Mouse (Mus musculus): ENCODE results near the gene Nampt.

Nampt gene

DNA sequence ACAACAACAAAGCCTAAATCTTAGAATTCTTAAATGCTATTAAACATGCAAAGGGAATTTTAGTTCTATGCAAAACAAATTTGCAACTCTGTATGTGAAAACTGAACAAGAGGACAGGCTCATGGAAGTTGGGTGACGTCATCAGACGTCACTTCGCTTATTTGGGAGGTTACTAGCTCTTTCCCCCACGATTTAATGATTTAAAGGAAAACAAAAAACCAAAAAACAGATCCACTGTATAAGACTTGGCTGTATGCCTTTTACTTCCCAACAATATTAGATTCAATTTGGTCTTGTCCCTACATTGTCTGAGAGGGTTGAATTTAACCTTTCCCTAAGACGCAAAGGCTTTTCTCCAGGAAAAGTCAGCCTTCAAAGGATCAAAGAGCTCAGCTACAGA lies at the start of gene Nampt:
Gene Nampt (plus strand): TSS at position 130 of the 400 bp plus-strand sequence.
- DNase-seq (ENCODE audit: low spot score in 2 of 2): peak in 1 of 2 experiments; percentile 28

DNA sequence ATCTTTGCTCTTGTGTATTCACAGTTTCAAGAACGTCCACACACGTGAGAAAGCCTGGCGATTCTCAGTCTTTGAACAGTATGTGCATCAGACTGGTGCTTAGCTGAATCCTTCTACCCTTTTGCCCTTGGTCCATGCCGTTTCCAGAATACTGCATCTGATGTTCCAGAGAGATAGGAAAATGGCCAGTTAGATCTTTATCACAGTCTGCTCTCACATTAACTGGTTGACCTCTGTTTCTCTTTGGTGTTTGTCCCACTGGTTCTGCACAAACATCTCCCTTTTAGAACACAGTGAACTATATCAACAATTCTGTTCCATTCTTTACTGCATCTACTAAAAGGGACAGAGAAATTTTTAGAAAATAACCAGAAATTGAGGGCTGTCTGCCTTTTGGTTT lies 48.6 kb upstream of the Nampt start:
- DNase-seq (ENCODE audit: low spot score in 2 of 2): no peak

GRCm38 (mm10) chr12:32774592-32774991 lies 44.8 kb upstream of the Nampt start:
- DNase-seq (ENCODE audit: low spot score in 2 of 2): no peak

GRCm38 (mm10) chr12:32789092-32789491 lies 30.3 kb upstream of the Nampt start:
- no peak for DNase-seq (ENCODE audit: low spot score in 2 of 2)

GRCm38 (mm10) chr12:32795765-32796471 lies 23.4 kb upstream of the Nampt start:
- no peak for DNase-seq (ENCODE audit: low spot score in 2 of 2)

DNA sequence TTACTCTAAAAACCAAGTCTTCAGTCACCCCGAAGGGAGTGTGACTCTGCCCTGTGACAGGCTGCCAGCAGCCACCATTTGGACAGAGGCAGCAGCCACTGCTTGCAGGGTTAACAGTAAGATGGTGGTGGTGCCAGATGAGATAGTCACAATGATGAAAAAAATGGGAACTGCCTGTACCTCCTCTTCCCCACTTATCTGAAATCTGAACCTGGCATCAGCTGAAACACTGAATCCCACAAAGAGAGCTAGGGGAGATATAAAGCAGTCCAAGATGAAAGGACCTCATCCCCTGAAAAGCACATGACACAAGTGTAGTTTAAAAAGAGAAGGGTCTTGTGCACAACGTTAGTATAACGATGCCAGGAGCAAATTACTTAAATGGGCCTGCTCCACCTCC lies 21.9 kb upstream of the Nampt start:
- DNase-seq (ENCODE audit: low spot score in 2 of 2): no peak

GRCm38 (mm10) chr12:32801078-32801477 lies 18.3 kb upstream of the Nampt start:
- DNase-seq (ENCODE audit: low spot score in 2 of 2): no peak

DNA sequence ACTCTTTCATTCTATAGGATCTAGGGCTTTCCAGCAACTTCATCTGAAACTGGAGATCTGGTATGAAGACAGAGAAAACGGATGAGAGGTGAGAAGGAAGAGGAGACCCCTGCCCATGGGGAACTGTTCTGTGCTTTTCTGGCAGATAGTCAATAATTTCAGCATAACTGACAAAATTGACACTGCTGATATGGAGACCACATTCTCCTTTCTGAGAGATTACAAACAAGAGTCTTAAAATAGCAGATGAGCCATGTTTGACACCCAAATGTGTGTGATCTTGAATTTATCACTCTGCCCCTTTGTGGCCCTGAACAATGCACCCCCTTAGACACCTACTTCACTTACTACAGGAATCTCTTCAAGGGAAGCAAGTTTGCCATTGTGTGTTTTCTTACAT lies 13.8 kb upstream of the Nampt start:
- DNase-seq (ENCODE audit: low spot score in 2 of 2): no peak

DNA sequence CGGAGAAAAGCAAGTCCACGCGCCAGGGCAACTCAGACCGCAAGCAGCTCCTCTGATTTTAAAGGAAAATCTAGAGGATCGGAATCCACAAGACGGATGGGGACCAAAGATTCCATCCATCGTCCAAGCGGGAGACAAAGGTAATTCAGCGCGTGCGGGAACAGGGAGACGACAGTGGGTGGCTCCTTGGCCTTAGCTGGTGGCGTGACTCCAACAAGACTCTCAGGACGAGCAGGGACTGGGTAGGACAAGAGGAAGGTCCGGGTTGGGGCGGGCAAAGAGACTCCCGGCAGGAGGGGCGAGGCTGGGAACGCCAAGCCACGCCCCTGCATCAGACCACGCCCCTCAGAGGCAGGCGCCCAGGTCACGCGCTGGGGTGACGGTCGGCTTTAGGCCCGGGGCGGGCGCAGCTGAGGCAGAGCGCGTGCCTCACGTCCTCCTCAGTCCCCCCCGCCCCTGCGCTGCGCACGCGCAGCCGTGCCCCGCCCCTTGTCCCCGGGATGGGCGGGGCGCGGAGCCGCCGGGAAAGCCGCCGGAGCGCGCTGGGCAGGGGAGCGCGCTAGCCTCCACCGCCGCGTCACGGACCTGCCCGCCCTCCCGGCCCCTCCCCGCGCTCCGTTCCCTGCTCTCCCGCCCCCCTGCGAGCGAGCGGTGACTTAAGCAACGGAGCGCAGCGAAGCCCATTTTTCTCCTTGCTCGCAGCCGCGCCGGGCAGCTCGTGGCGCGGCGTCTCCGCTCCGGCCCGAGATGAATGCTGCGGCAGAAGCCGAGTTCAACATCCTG lies 669 bp downstream of the Nampt start:
- peak; percentile 98 for DNase-seq (ENCODE audit: low spot score in 2 of 2)

DNA sequence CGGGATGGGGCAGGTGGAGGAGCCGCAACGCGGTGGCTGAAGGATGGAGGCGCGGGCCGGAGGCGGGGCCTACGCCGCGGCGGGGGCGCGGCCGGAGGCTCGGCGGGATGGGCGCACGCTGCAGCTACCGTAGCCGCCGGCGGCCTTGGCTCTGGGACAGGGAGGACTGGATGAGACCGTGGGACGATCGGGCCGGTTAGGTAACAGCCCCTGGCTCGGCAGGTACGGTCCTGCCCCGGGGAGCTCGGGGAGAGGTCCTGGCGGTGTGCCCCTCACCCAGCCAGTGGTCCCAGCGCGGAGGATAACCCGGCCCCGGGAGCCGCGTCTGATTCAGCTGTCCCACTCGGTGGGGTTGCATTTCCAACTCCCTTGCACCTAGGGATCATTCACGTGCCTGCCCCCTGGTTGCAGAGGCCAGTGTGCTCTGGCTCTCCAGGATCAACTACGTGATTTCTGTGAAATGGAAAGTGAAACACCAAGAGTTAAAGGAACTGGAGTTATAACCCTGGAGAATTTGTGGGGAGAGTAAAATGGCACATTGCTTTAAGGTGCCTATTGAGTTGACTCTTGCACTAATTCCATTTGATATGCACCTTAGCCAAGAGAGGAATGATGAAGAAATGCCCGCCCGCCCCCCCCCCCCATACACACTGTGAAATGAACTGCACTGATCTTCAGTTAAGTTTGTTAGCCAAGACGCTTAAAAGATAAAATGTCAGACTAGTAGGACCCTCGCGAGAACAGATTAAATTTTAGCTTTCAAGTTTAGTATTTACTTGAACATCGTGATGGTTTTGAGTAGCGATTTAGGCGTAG lies 1.6 kb downstream of the Nampt start:
- DNase-seq (ENCODE audit: low spot score in 2 of 2): peak; percentile 69 to 87

GRCm38 (mm10) chr12:32821504-32822011 lies 2.2 kb downstream of the Nampt start:
- DNase-seq (ENCODE audit: low spot score in 2 of 2): no peak

DNA sequence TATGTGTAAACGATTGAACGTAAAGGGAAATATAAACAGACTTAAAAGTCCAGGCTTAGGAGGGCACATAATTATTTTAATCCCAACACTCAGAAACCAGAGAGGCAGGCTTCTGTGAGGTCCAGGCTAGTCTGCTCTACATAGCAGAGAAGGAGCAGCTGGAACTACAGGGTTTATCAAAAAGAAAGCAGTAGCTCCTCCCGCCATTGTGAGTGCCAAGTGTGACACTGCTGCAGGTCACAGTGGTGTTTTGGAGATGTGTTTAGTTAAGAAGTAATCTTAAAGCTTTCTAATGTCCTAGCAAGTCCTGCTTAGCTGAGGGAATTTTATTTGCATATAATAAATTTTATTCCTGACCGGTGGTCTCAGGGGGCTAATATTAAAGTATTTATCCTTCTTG lies 2.7 kb downstream of the Nampt start:
- no peak for DNase-seq (ENCODE audit: low spot score in 2 of 2)

- no peak for DNase-seq (ENCODE audit: low spot score in 2 of 2)
These were observed 5.2 kb downstream of the Nampt start for GRCm38 (mm10) chr12:32824586-32824985.

DNA sequence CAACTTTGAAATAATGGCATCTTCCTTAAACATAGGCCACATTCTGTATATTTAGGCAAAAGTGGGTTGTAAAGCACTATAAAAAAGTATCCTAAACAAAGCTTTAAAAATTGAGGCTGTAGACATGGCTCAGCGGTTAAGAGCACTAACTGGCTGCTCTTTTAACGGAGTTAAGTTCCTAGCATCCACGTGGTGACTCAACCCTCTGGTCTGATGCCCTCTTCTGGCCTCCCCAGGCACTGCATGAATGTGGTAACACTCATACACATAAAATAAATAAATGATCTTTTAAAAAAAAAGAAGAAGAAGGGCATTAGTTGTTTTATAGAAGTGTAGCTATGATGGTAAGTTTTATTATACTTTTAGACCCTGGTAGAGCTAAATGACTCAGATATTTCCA lies 7.6 kb downstream of the Nampt start:
- DNase-seq (ENCODE audit: low spot score in 2 of 2): peak; percentile 66 to 83

GRCm38 (mm10) chr12:32828137-32828760 lies 8.9 kb downstream of the Nampt start:
- DNase-seq (ENCODE audit: low spot score in 2 of 2): no peak

GRCm38 (mm10) chr12:32829321-32830090 lies 10.2 kb downstream of the Nampt start:
- no peak for DNase-seq (ENCODE audit: low spot score in 2 of 2)

GRCm38 (mm10) chr12:32832076-32832475 lies 12.7 kb downstream of the Nampt start:
- no peak for DNase-seq (ENCODE audit: low spot score in 2 of 2)

DNA sequence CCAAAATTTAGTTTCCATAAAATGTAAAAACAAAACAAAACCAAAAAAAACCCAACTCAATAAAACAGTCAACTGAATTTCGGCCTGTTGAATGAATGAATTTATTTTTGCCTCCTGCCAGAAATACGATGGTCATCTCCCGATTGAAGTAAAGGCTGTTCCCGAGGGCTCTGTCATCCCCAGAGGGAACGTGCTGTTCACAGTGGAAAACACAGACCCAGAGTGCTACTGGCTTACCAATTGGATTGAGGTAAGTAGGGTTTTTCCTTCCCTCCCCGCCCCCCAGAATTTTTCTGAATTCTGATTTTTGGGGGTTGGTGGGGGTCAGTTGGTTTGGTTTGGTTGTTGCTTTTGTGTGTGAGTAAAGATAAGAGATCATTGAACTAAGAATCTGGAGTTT lies 15.4 kb downstream of the Nampt start:
- no peak for DNase-seq (ENCODE audit: low spot score in 2 of 2)

DNA sequence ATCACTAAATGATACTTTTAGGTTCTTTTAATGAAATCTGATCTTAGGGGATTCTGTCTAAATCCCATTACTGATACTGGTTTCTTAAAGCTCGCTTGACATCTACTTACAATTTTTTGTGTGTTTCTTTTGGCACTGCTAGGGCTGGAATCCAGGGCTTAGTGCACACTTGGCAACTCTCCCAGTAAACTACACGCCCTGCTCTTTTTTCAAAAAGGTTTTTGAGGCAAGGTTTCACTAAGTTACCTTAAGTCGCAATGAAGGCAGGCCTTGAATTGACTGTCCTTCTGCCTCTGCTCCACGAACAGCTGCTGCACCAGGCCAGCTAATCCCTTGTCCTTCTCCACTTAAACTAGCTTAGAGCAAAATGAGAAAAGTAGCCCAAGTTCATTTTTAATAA lies 15.9 kb downstream of the Nampt start:
- no peak for DNase-seq (ENCODE audit: low spot score in 2 of 2)

GRCm38 (mm10) chr12:32838406-32838805 lies 19.1 kb downstream of the Nampt start:
- no peak for DNase-seq (ENCODE audit: low spot score in 2 of 2)

GRCm38 (mm10) chr12:32838954-32839353 lies 19.6 kb downstream of the Nampt start:
- no peak for DNase-seq (ENCODE audit: low spot score in 2 of 2)

Data from spleen, postnatal 4 days (tissue).